Mouse (Mus musculus): ENCODE measurements around the gene Sult6b2.

DNA sequence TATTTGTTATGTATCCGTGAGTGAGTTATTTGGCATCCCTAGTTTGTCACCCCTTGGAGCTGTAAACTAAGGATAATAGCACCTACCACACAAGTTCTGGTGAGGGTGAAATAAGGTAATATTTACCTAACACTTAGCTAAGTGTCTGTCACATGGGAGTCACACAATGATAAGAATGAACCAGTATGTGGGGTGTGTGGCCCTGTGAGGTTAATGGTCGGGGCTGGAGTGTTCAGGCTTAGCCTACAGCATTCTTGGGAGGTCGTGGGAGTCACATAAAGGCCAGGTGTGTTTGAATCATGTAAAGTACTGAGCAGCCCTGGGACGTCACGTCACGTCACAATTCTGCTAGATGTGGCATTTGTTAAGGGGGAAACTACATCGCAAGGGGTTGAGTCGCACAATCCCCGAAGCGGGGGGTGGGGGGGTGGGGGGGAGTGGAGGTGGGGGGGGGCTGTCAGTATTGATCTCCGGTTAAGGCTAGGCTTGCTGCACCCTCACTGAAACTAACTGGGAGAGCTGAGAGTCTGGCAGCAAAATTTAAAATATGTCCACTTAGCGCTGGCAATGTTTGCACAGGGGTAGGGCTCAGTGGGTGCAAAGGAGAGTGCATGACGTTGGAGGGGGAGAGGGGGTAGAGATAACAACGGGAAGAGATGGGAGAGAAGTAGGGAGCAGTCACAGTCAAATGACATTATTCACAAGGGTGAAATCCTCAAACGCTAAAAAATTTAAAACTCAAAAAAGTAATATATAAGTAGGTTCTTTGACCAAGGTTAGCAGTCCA, 8.5 kb downstream of the Sult6b2 start:
- no peak for TF ChIP-seq CTCF (IDR thresholded peaks at IDR 0.05; ENCODE audit: low read depth, low read length)
- TF ChIP-seq POLR2A (IDR thresholded peaks at IDR 0.05; ENCODE audit: insufficient read depth, low read length): no peak
